Mouse (Mus musculus) liver, postnatal 0 days (tissue): ENCODE measurements around the gene Chd1l.

Source experiments
- CTCF ChIP-seq: sonication (generic); IDR thresholded peaks from 2 replicates; pipeline ENCODE4 v1.5.1; 2016; ENCODE audit warnings: antibody characterized with exemption, low read depth
- EP300 ChIP-seq: IDR thresholded peaks from 2 replicates; pipeline ENCODE4 v1.6.1; 2016; ENCODE audit warnings: antibody characterized with exemption, low read depth, mild to moderate bottlenecking

- TF ChIP-seq CTCF (no peak), EP300 (no peak)
Measured at GRCm38 (mm10) chr3:97546205-97546604, 63.8 kb downstream of the Chd1l start.
